Mouse (Mus musculus): ENCODE results near the gene Gm5798. TPM values are rescaled to one million over a fixed set of nuclear protein-coding genes. Genes with fewer than 3 reads are reported as not detected.
"Not testable (repeated sequence)": the region's sequence is repeated elsewhere in the genome, so short reads cannot be mapped to it uniquely, and the experiment has no call there.

Gene Gm5798
- polyA plus RNA-seq (2015; fragmentation: Nextera tagmentation; extraction: Ambion mirVana): not detected in 2 replicates

DNA sequence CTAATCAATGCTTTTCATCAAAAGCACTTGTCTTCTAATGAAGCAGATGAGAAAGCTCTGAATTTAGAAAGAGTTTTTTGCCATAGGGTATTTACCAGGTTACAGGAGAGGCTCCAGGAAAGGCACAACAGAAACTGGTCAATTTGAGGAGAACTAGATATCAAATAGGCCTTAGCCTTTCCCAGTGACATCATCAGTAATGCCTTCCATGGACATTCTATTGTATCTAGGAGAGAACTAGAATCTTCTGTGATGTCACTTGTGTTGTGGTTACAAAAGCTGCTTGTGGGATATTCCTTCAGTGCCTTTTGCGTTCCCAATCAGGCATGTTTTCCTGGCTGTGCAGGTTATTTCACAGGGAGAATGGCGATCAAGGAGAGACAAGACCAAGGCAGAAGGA is at the start of gene Gm5798:
TSS of gene Gm5798 (plus strand) at position 301 of the 400 bp plus-strand sequence.
- H3K9ac ChIP-seq; ATAC-seq (ENCODE audit: extremely low read depth, insufficient number of reproducible peaks, low FRiP score, low TSS enrichment); H3K4me2 ChIP-seq; H3K27ac ChIP-seq (replicated peaks); H3K36me3 ChIP-seq; H3K4me3 ChIP-seq; H3K27me3 ChIP-seq (replicated peaks); H3K4me1 ChIP-seq; H3K9me3 ChIP-seq: not testable (repeated sequence)
- 52% methylated on average over 2 of the region's 2 CpGs for WGBS

DNA sequence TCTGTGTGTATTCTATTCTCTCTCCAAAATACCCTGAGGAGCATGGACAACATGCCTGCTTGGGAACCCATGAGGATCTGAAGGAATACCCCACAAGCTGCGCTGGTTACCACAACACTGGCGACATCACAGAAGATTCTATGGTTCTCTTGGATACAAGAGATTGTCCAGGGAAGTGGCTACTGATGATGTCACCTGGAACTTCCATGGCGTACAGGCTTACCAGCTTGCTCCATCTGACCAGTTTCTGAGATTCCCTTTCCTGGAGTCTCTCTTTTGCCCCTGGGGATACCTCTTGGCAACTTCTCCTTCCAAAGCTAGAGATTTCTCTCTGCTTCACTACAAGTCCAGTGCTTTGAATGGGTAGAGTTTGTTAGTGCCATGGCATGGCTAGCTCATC is 37.9 kb downstream of the Gm5798 start, which contains the start of gene Gm7945:
TSS of gene Gm7945 (minus strand) at position 101 of the 400 bp plus-strand sequence.
- ATAC-seq (ENCODE audit: extremely low read depth, insufficient number of reproducible peaks, low FRiP score, low TSS enrichment): not testable (repeated sequence)
- WGBS: no CpG with 5 or more reads among the region's 3 CpGs

More for the DNA sequence above, 37.9 kb downstream of the Gm5798 start, which contains the start of gene Gm7945:
- H3K4me3 ChIP-seq; H3K9ac ChIP-seq; H3K4me1 ChIP-seq; H3K4me2 ChIP-seq; H3K9me3 ChIP-seq; H3K27me3 ChIP-seq (replicated peaks); H3K36me3 ChIP-seq; H3K27ac ChIP-seq (replicated peaks): not testable (repeated sequence)

Other genes with a start within 250 kb of the Gm5798 start
- 0.31 and 0.50 TPM in 2 replicates for gene Mat1a, start 243.6 kb upstream of the Gm5798 start, polyA plus RNA-seq (2015; fragmentation: Nextera tagmentation; extraction: Ambion mirVana)
- 0.71 and 1.3 TPM in 2 replicates for gene Sftpa1, start 216.8 kb upstream of the Gm5798 start, polyA plus RNA-seq (2015; fragmentation: Nextera tagmentation; extraction: Ambion mirVana)
- 0.64 TPM in 1 of 2 replicates, not detected in the other for gene Mbl1, start 197.2 kb upstream of the Gm5798 start, polyA plus RNA-seq (2015; fragmentation: Nextera tagmentation; extraction: Ambion mirVana)
- gene Sftpd, start 163.5 kb upstream of the Gm5798 start, polyA plus RNA-seq (2015; fragmentation: Nextera tagmentation; extraction: Ambion mirVana): not detected in 2 replicates
- gene Gm2832, start 69.8 kb upstream of the Gm5798 start, polyA plus RNA-seq (2015; fragmentation: Nextera tagmentation; extraction: Ambion mirVana): not detected in 2 replicates
- gene Gm7945, start 37.8 kb downstream of the Gm5798 start, polyA plus RNA-seq (2015; fragmentation: Nextera tagmentation; extraction: Ambion mirVana): not detected in 2 replicates
- gene Gm6482, start 59.7 kb downstream of the Gm5798 start, polyA plus RNA-seq (2015; fragmentation: Nextera tagmentation; extraction: Ambion mirVana): not detected in 2 replicates
- gene Gm7954, start 104.9 kb downstream of the Gm5798 start, polyA plus RNA-seq (2015; fragmentation: Nextera tagmentation; extraction: Ambion mirVana): not detected in 2 replicates
- not detected in 2 replicates for gene Gm3486, start 140.9 kb downstream of the Gm5798 start, polyA plus RNA-seq (2015; fragmentation: Nextera tagmentation; extraction: Ambion mirVana)
- gene Gm7970, start 207.0 kb downstream of the Gm5798 start, polyA plus RNA-seq (2015; fragmentation: Nextera tagmentation; extraction: Ambion mirVana): not detected in 2 replicates
- gene 1700049E17Rik2, start 224.6 kb downstream of the Gm5798 start, polyA plus RNA-seq (2015; fragmentation: Nextera tagmentation; extraction: Ambion mirVana): not detected in 2 replicates

All from heart, embryonic 13.5 days (tissue).